Mouse (Mus musculus): Measurements from ENCODE around the gene Arf5.

- TF ChIP-seq CTCF (conservative IDR thresholded peaks at IDR 0.05; ENCODE audit: low read length): no peak
- TF ChIP-seq POU5F1 (IDR thresholded peaks at IDR 0.05; ENCODE audit: borderline replicate concordance, low read length): no peak
Observed at GRCm38 (mm10) chr6:28385169-28385568, 38.2 kb upstream of the Arf5 start.
